Mouse (Mus musculus) liver, adult 2 months (tissue): Measurements from ENCODE around the gene Clmp.

Experiments
- CTCF ChIP-seq: fragments of 200-500 bp; IDR thresholded peaks from 2 replicates; pipeline ENCODE4 v1.5.1; 2011; ENCODE audit warnings: low read depth, low read length, control low read depth
- POLR2A ChIP-seq: fragments of 200-500 bp; IDR thresholded peaks from 2 replicates; pipeline ENCODE4 v1.6.1; 2011; ENCODE audit warnings: low read length, control low read depth; ENCODE audit not compliant: insufficient read depth; ENCODE audit errors: extremely low read depth

DNA sequence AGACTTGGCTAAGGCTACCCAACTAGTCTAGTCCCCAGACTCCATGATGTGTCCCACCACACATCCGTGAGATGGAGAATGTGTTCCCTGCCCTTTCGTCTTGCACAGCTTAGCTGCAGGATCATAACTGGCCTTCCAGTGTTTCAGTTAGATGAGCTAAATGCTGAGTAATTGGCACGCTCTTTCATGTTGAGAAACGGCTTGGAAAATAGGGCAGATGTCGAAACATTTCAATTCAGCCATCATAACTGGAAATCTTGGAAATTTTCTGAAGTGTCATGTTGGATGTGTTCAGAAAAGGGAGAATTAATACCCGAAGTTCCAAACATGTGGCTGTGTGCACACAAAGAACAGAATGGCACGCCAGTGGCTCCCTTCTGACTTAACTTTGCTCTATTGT, 4.7 kb downstream of the Clmp start:
- TF ChIP-seq CTCF (no peak), POLR2A (no peak)
